Mouse (Mus musculus) erythroid progenitor cell, adult 5-6 weeks (primary cell): ENCODE measurements around the gene Gal3st2c. TPM values are rescaled to one million over a fixed set of nuclear protein-coding genes. Genes with fewer than 3 reads are reported as not detected.
"Not testable (repeated sequence)": the region's sequence is repeated elsewhere in the genome, so short reads cannot be mapped to it uniquely, and the experiment has no call there.

ENCODE experiments used
- ATAC-seq: replicated peaks from 2 replicates; pipeline ENCODE4 v1.8.0; 2016; ENCODE audit warnings: moderate number of reproducible peaks, mild to moderate bottlenecking, moderate TSS enrichment, inconsistent platforms; ENCODE audit not compliant: poor library complexity, low FRiP score, severe bottlenecking
- total RNA-seq, 2 experiments: library from RNA; stranded (forward) in 1 of 2; stranded (reverse) in 1 of 2; fragments of 150-400 nt in 1 of 2; fragments of 186-747, 209-891 nt in 1 of 2; gene quantifications; 2 replicates each; pipeline versions ENCODE4 v1.2.3 to v1.2.4; 2015 to 2017; ENCODE audit warnings: low replicate concordance in 2 of 2

Gene Gal3st2c
- total RNA-seq, 2 experiments from 2014 or later = not detected

GRCm38 (mm10) chr1:94040391-94040790 lies 50.1 kb downstream of the Gal3st2c start:
- no peak for ATAC-seq

- no peak for ATAC-seq
Observed at GRCm38 (mm10) chr1:94045559-94045958, 55.2 kb downstream of the Gal3st2c start.

DNA sequence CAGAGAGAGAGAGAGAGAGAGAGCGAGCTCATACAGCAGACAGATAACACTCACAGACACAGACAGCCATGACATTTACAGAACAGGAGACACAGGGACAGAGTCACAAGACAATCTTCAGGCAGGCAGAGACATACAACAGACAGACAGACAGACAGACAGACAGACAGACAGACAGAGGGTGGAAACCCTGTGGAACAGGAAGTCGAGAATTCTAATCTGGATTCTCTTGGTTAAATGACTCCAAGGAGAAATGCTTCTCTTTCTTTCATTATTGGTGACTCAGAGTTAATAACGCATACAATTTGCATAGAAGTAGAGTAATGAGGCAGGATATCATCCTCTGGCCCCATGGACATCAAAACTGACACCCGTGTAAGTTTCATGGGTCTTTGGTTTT lies 56.2 kb downstream of the Gal3st2c start:
- no peak for ATAC-seq

- ATAC-seq = no peak
Observed at GRCm38 (mm10) chr1:94051104-94051503, 60.8 kb downstream of the Gal3st2c start.

DNA sequence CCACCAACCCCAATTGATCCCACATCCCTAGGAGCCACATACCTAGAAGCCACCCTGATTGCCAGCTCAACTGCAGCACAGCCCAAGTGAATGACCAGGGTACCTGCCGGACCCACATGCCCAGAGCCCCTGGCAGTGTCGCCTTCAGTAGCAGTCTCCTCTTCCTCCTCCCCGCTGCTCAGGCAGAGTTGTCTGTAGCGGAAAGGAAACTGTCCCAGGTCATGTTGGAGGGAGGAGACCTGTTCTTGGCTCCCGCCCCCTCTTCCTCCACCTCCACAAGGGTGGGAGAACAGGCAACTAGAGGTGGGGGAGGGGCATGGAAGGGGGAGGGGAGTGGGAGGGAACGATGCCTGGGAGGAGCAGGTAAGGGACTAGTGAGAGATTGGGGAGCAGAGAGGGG lies 62.1 kb downstream of the Gal3st2c start, which contains the start of gene Pdcd1:
Pdcd1 (minus strand) TSS at position 181 of the 400 bp plus-strand sequence.
- no peak for ATAC-seq

DNA sequence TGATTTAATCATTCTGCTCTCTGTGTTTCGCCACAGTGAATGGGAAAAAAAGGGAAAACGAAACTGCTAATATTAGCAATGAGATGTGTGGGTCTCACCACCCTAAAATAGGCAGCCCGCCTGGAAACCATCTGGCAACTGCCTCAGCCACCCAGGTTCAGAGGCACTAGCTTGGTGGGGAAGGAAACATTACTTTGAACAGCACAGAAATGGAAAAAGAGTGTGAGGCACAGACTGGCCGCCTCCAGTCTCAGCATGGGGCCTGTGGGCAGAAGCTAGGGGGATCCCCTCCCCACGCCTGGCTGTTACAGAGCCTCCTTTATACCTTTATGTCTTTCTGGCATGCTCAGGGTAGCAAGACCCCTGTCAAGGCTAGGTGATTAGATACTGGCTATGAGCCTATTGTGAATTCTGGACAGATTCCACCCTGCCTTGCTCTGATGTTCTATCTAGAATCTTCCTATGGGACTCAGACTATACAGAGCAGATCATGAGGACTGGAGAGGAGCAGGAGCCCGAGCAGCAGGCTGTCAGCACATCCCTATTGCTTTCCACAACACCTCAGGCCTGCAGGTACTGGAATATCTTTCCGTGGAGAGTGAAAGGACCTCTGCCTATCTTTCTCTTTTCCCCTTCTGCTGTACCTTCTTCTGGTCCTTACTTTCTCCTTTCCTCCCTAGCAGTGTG lies 63.4 kb downstream of the Gal3st2c start:
- no peak for ATAC-seq

DNA sequence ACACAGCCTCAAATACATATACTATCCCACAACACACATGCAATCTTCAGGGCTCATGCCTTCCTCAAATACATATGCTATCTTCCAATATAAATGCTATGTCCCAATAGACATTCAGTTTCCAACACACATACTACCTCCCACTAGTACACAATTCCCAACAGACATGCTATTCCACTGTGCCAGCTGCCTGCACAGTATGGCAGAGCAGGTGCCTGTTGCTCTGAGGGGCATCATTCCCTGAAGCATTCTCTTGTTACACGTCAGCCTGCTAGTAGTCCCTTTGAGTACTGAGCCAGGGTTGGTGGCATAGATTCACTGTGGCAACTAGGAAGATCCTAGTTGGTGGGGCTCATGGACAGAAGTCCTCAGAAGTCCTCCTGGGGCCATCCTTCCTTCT lies 64.2 kb downstream of the Gal3st2c start:
- ATAC-seq = no peak

GRCm38 (mm10) chr1:94055966-94056365 lies 65.7 kb downstream of the Gal3st2c start:
- no peak for ATAC-seq

DNA sequence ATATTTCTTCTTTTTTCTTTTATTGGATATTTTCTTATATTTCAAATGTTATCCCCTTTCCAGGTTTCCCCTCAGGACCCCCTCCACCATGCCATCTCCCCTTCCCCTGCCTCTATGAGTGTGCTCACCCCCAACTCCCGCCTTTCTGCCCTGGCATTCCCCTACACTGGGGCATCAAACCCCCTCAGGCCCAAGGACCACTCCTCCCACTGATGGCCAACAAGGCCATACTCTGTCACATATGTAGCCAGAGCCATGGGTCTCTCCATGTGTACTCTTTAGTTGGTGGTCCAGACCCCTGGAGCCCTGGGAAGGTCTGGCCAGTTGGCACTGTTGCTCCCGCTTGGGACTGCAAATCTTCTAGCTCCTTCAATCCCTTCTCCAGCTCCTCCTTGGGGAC lies 67.1 kb downstream of the Gal3st2c start:
- ATAC-seq = no peak

DNA sequence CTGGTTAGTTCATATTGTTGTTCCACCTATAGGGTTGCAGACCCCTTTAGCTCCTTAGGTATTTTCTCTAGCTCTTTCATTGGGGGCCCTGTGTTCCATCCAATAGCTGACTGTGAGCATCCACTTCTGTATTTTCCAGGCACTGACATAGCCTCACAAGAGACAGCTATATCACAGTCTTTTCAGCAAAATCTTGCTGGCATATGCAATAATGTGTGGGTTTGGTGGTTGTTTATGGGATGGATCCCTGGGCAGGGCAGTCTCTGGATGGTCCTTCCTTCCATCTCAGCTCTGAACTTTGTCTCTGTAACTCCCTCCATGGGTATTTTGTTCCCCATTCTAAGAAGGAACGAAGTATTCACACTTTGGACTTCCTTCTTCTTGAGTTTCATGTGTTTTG lies 68.0 kb downstream of the Gal3st2c start:
- ATAC-seq = not testable (repeated sequence)

Other genes starting within 250 kb of the Gal3st2c start
- gene Atg4b, start 239.0 kb upstream of the Gal3st2c start, total RNA-seq (2015; ENCODE audit: low replicate concordance) = 67.8 and 91.4 TPM in 2 replicates
- 116 and 166 TPM in 2 replicates for gene Atg4b, start 239.0 kb upstream of the Gal3st2c start, total RNA-seq (2017; ENCODE audit: low replicate concordance)
- gene Thap4, start 235.6 kb upstream of the Gal3st2c start, total RNA-seq (2015; ENCODE audit: low replicate concordance) = 1.1 and 30.6 TPM in 2 replicates
- 3.1 and 14.1 TPM in 2 replicates for gene Thap4, start 235.6 kb upstream of the Gal3st2c start, total RNA-seq (2017; ENCODE audit: low replicate concordance)
- 135 and 183 TPM in 2 replicates for gene Dtymk, start 188.6 kb upstream of the Gal3st2c start, total RNA-seq (2015; ENCODE audit: low replicate concordance)
- 123 and 140 TPM in 2 replicates for gene Dtymk, start 188.6 kb upstream of the Gal3st2c start, total RNA-seq (2017; ENCODE audit: low replicate concordance)
- 10.5 and 18.4 TPM in 2 replicates for gene Ing5, start 186.5 kb upstream of the Gal3st2c start, total RNA-seq (2015; ENCODE audit: low replicate concordance)
- 23.2 and 41.9 TPM in 2 replicates for gene Ing5, start 186.5 kb upstream of the Gal3st2c start, total RNA-seq (2017; ENCODE audit: low replicate concordance)
- 4.0 and 18.4 TPM in 2 replicates for gene D2hgdh, start 165.6 kb upstream of the Gal3st2c start, total RNA-seq (2015; ENCODE audit: low replicate concordance)
- gene D2hgdh, start 165.6 kb upstream of the Gal3st2c start, total RNA-seq (2017; ENCODE audit: low replicate concordance) = 5.6 and 10.1 TPM in 2 replicates
- gene Gal3st2, start 129.2 kb upstream of the Gal3st2c start, total RNA-seq (2015; ENCODE audit: low replicate concordance) = not detected in 2 replicates
- gene Gal3st2, start 129.2 kb upstream of the Gal3st2c start, total RNA-seq (2017; ENCODE audit: low replicate concordance) = not detected in 2 replicates
- gene Gal3st2b, start 72.2 kb upstream of the Gal3st2c start, total RNA-seq (2015; ENCODE audit: low replicate concordance) = 0.72 TPM in 1 of 2 replicates, not detected in the other
- gene Gal3st2b, start 72.2 kb upstream of the Gal3st2c start, total RNA-seq (2017; ENCODE audit: low replicate concordance) = not detected in 2 replicates
- gene Neu4, start 29.9 kb downstream of the Gal3st2c start, total RNA-seq (2015; ENCODE audit: low replicate concordance) = not detected in 2 replicates
- not detected in 2 replicates for gene Neu4, start 29.9 kb downstream of the Gal3st2c start, total RNA-seq (2017; ENCODE audit: low replicate concordance)
- gene Pdcd1, start 62.0 kb downstream of the Gal3st2c start, total RNA-seq (2015; ENCODE audit: low replicate concordance) = not detected in 2 replicates
- 1.3 TPM in 1 of 2 replicates, not detected in the other for gene Pdcd1, start 62.0 kb downstream of the Gal3st2c start, total RNA-seq (2017; ENCODE audit: low replicate concordance)